Mouse (Mus musculus): ENCODE measurements around the gene Olfr667. TPM values are rescaled to one million over a fixed set of nuclear protein-coding genes. Genes with fewer than 3 reads are reported as not detected.

Olfr667 gene
- total RNA-seq (2023): not detected

DNA sequence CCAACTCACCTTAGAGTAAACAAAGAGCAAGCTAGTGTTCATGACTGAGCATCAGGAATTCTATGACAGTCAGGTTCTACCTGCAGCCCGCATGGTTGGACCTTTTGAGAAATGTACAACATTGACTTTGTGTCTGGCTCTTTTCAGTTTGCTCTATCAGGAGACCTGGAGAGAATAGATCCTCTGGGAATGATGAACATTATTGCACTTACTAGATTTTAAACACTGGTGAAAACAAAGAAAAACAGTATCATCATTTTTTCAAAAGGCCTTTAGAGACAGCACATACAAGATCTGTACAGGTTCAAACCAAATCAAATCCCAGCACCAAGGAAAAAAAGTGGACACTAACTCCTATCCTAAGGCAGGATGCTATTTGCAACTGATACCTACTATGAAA lies at the start of gene Olfr667:
TSS of gene Olfr667 (minus strand) at position 101 of the 400 bp plus-strand sequence.

GRCm38 (mm10) chr7:104962520-104962919 lies 41.2 kb upstream of the Olfr667 start, which contains the start of gene Olfr670:
Olfr670 (minus strand) TSS chr7:104962620.

DNA sequence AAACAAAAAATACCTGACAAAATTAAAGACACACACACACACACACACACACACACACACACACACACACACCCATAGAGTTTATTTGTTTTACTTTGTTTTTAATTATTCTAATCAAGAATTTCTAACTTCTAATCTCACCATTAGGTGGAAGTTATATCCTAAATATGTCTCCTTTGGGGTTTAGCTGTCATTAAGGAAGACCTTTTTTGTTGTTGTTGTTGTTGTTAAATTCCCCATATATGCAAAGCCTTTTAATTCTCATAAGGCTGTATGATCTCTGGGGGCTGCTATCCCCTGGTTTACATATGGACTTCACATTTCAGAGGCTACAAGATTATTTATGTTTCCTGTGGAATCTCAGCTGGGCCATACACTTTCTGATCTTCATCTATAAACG lies 12.7 kb upstream of the Olfr667 start, which contains the start of gene Olfr669:
TSS of gene Olfr669 (plus strand) at position 301 of the 400 bp plus-strand sequence.

GRCm38 (mm10) chr7:104927957-104928356 lies 6.7 kb upstream of the Olfr667 start, which contains the start of gene Olfr668:
Olfr668 (minus strand) TSS chr7:104928057.

DNA sequence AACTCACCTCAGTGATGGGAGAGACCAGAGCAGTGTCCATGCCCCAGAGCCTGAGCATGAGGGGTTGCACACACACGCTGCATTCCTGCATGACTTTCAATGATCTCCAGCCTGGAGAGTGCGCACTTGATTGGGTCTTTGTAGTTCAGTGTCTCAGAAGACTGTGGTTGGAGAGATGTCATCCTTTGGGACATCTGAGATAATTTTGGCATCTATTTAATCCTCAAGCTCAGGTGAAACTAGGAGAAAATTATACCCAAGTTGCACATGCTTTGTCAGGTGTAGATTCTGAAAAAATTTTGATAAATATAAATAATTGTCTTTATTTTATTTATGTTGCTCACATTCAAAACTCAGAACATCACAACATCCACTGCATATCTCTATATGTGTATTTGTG lies 25.4 kb downstream of the Olfr667 start, which contains the start of gene Olfr666:
TSS of gene Olfr666 (minus strand) at position 101 of the 400 bp plus-strand sequence.

DNA sequence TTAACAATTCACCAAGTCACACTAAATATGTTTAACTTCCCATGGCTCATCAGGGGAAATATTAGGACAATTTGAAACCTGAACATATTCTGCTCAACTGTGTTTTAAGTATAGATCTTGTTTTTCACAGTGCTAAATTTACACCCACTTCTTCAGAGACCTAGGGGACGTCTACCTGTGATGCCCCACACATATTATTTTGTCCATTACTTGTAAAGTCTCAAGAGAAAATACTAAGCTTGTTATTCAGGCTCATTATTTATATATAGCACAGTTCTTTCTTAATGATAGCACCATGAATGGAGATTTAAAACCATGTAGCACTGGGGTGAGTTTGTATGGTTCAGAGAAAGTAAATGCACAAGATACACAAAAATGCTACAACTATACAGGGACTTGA lies 43.6 kb downstream of the Olfr667 start, which contains the start of gene Olfr665:
TSS of gene Olfr665 (plus strand) at position 301 of the 400 bp plus-strand sequence.

Other genes starting within 250 kb of the Olfr667 start
- gene Olfr661, start 235.0 kb downstream of the Olfr667 start, total RNA-seq (2023): not detected
- gene Usp17le, start 144.0 kb downstream of the Olfr667 start, total RNA-seq (2023): not detected
- not detected for gene Usp17lb, start 78.9 kb downstream of the Olfr667 start, total RNA-seq (2023)
- gene Usp17la, start 64.5 kb downstream of the Olfr667 start, total RNA-seq (2023): not detected
- gene Olfr665, start 43.5 kb downstream of the Olfr667 start, total RNA-seq (2023): not detected
- gene Olfr666, start 25.5 kb downstream of the Olfr667 start, total RNA-seq (2023): not detected
- gene Olfr668, start 6.6 kb upstream of the Olfr667 start, total RNA-seq (2023): not detected
- not detected for gene Olfr669, start 12.8 kb upstream of the Olfr667 start, total RNA-seq (2023)
- gene Olfr670, start 41.1 kb upstream of the Olfr667 start, total RNA-seq (2023): not detected
- not detected for gene Olfr671, start 57.6 kb upstream of the Olfr667 start, total RNA-seq (2023)
- not detected for gene Olfr672, start 80.5 kb upstream of the Olfr667 start, total RNA-seq (2023)
- gene Olfr675, start 107.0 kb upstream of the Olfr667 start, total RNA-seq (2023): not detected
- not detected for gene Olfr676, start 111.2 kb upstream of the Olfr667 start, total RNA-seq (2023)
- gene Olfr677, start 129.9 kb upstream of the Olfr667 start, total RNA-seq (2023): not detected
- not detected for gene Olfr678, start 143.0 kb upstream of the Olfr667 start, total RNA-seq (2023)
- gene Olfr679, start 159.7 kb upstream of the Olfr667 start, total RNA-seq (2023): not detected
- not detected for gene Olfr680-ps1, start 171.3 kb upstream of the Olfr667 start, total RNA-seq (2023)
- gene Olfr681, start 195.4 kb upstream of the Olfr667 start, total RNA-seq (2023): not detected
- not detected for gene Olfr683, start 225.5 kb upstream of the Olfr667 start, total RNA-seq (2023)
- gene Olfr684, start 242.2 kb upstream of the Olfr667 start, total RNA-seq (2023): not detected

All from monocyte, adult 59 days (primary cell).